Mouse (Mus musculus): ENCODE data around the gene Ddx59. TPM values are rescaled to one million over a fixed set of nuclear protein-coding genes. Genes with fewer than 3 reads are reported as not detected.
A peak's percentile ranks its signal among the peaks of the same experiment; 100 is the strongest.

The Ddx59 gene
- polyA plus RNA-seq, 1 experiment, result 8.5 TPM

GRCm38 (mm10) chr1:136450206-136450605 is 35.1 kb downstream of the Ddx59 start:
- no peak for TF ChIP-seq CTCF (IDR thresholded peaks at IDR 0.05; ENCODE audit: borderline replicate concordance, insufficient read depth, low read depth, low read length)
- no peak for TF ChIP-seq POLR2A (IDR thresholded peaks at IDR 0.05; ENCODE audit: borderline replicate concordance, insufficient read depth, low read length)
- H3K27me3 ChIP-seq (ENCODE audit: control insufficient read depth, insufficient read depth, low read length), result no peaks in the 10 kb centered on the region
- peaks cover 5% of the 10 kb centered on the region; the same call in 1 of the 2 replicates for H3K4me1 ChIP-seq (ENCODE audit: control insufficient read depth, insufficient read depth, low read length)
- 75% methylated on average over 5 of the region's 5 CpGs for WGBS
- no peak overlapping the region for H3K27ac ChIP-seq (ENCODE audit: insufficient read depth, low read length)
- no peak overlapping the region for H3K4me3 ChIP-seq (replicated peaks; ENCODE audit: insufficient read depth, low read depth, low read length)
- no peak for DNase-seq

GRCm38 (mm10) chr1:136452421-136452820 is 37.4 kb downstream of the Ddx59 start:
- no peak overlapping the region for H3K27ac ChIP-seq (ENCODE audit: insufficient read depth, low read length)
- no peak for DNase-seq
- TF ChIP-seq POLR2A (IDR thresholded peaks at IDR 0.05; ENCODE audit: borderline replicate concordance, insufficient read depth, low read length), result no peak
- TF ChIP-seq CTCF (IDR thresholded peaks at IDR 0.05; ENCODE audit: borderline replicate concordance, insufficient read depth, low read depth, low read length), result no peak
- H3K27me3 ChIP-seq (ENCODE audit: control insufficient read depth, insufficient read depth, low read length), result no peaks in the 10 kb centered on the region
- H3K4me1 ChIP-seq (ENCODE audit: control insufficient read depth, insufficient read depth, low read length), result peaks cover 15% of the 10 kb centered on the region
- 35% methylated on average over 5 of the region's 5 CpGs for WGBS
- H3K4me3 ChIP-seq (replicated peaks; ENCODE audit: insufficient read depth, low read depth, low read length), result no peak overlapping the region

GRCm38 (mm10) chr1:136455756-136456585 is 40.9 kb downstream of the Ddx59 start:
- peak; percentile 28 to 43 for DNase-seq
- no peak overlapping the region for H3K27ac ChIP-seq (ENCODE audit: insufficient read depth, low read length)
- no peak overlapping the region for H3K4me3 ChIP-seq (replicated peaks; ENCODE audit: insufficient read depth, low read depth, low read length)
- no peaks in the 10 kb centered on the region for H3K27me3 ChIP-seq (ENCODE audit: control insufficient read depth, insufficient read depth, low read length)
- H3K4me1 ChIP-seq (ENCODE audit: control insufficient read depth, insufficient read depth, low read length), result peaks cover 15% of the 10 kb centered on the region
- TF ChIP-seq CTCF (IDR thresholded peaks at IDR 0.05; ENCODE audit: borderline replicate concordance, insufficient read depth, low read depth, low read length), result no peak
- TF ChIP-seq POLR2A (IDR thresholded peaks at IDR 0.05; ENCODE audit: borderline replicate concordance, insufficient read depth, low read length), result no peak
- 49% methylated on average over 17 of the region's 17 CpGs for WGBS

- H3K27ac ChIP-seq (ENCODE audit: insufficient read depth, low read length), result no peak overlapping the region
- no peak overlapping the region for H3K4me3 ChIP-seq (replicated peaks; ENCODE audit: insufficient read depth, low read depth, low read length)
- peaks cover 15% of the 10 kb centered on the region for H3K4me1 ChIP-seq (ENCODE audit: control insufficient read depth, insufficient read depth, low read length)
- no peak for DNase-seq
- no peak for TF ChIP-seq POLR2A (IDR thresholded peaks at IDR 0.05; ENCODE audit: borderline replicate concordance, insufficient read depth, low read length)
- no peak for TF ChIP-seq CTCF (IDR thresholded peaks at IDR 0.05; ENCODE audit: borderline replicate concordance, insufficient read depth, low read depth, low read length)
- WGBS, result 39% methylated on average over 6 of the region's 6 CpGs
- H3K27me3 ChIP-seq (ENCODE audit: control insufficient read depth, insufficient read depth, low read length), result no peaks in the 10 kb centered on the region
Observed at GRCm38 (mm10) chr1:136456741-136457140, 41.7 kb downstream of the Ddx59 start.

- H3K4me3 ChIP-seq (replicated peaks; ENCODE audit: insufficient read depth, low read depth, low read length), result no peak overlapping the region
- H3K27ac ChIP-seq (ENCODE audit: insufficient read depth, low read length), result no peak overlapping the region
- WGBS, result 93% methylated on average over 4 of the region's 4 CpGs
- no peaks in the 10 kb centered on the region for H3K27me3 ChIP-seq (ENCODE audit: control insufficient read depth, insufficient read depth, low read length)
- peaks cover 13% of the 10 kb centered on the region for H3K4me1 ChIP-seq (ENCODE audit: control insufficient read depth, insufficient read depth, low read length)
- DNase-seq, result no peak
- TF ChIP-seq CTCF (IDR thresholded peaks at IDR 0.05; ENCODE audit: borderline replicate concordance, insufficient read depth, low read depth, low read length) (no peak), POLR2A (IDR thresholded peaks at IDR 0.05; ENCODE audit: borderline replicate concordance, insufficient read depth, low read length) (no peak)
Observed at GRCm38 (mm10) chr1:136457403-136457802, 42.3 kb downstream of the Ddx59 start.

- peak; percentile 37; the same call in 1 of the 2 replicates for TF ChIP-seq CTCF (IDR thresholded peaks at IDR 0.05; ENCODE audit: borderline replicate concordance, insufficient read depth, low read depth, low read length)
- TF ChIP-seq POLR2A (IDR thresholded peaks at IDR 0.05; ENCODE audit: borderline replicate concordance, insufficient read depth, low read length), result no peak
- H3K4me1 ChIP-seq (ENCODE audit: control insufficient read depth, insufficient read depth, low read length), result peaks cover 10% of the 10 kb centered on the region
- WGBS, result 31% methylated on average over 9 of the region's 9 CpGs
- no peak overlapping the region for H3K27ac ChIP-seq (ENCODE audit: insufficient read depth, low read length)
- H3K27me3 ChIP-seq (ENCODE audit: control insufficient read depth, insufficient read depth, low read length), result no peaks in the 10 kb centered on the region
- H3K4me3 ChIP-seq (replicated peaks; ENCODE audit: insufficient read depth, low read depth, low read length), result no peak overlapping the region
- peak; percentile 27 to 52 for DNase-seq
Observed at GRCm38 (mm10) chr1:136458691-136459245, 43.7 kb downstream of the Ddx59 start.

- H3K27ac ChIP-seq (ENCODE audit: insufficient read depth, low read length), result no peak overlapping the region
- TF ChIP-seq POLR2A (IDR thresholded peaks at IDR 0.05; ENCODE audit: borderline replicate concordance, insufficient read depth, low read length) (no peak), CTCF (IDR thresholded peaks at IDR 0.05; ENCODE audit: borderline replicate concordance, insufficient read depth, low read depth, low read length) (no peak)
- H3K4me3 ChIP-seq (replicated peaks; ENCODE audit: insufficient read depth, low read depth, low read length), result no peak overlapping the region
- DNase-seq, result no peak
- H3K4me1 ChIP-seq (ENCODE audit: control insufficient read depth, insufficient read depth, low read length), result no peaks in the 10 kb centered on the region
- no peaks in the 10 kb centered on the region for H3K27me3 ChIP-seq (ENCODE audit: control insufficient read depth, insufficient read depth, low read length)
- WGBS, result 15% methylated on average over 10 of the region's 10 CpGs
Observed at GRCm38 (mm10) chr1:136462443-136462842, 47.4 kb downstream of the Ddx59 start.

GRCm38 (mm10) chr1:136465168-136465567 is 50.1 kb downstream of the Ddx59 start:
- no peak for DNase-seq
- TF ChIP-seq CTCF (IDR thresholded peaks at IDR 0.05; ENCODE audit: borderline replicate concordance, insufficient read depth, low read depth, low read length) (no peak), POLR2A (IDR thresholded peaks at IDR 0.05; ENCODE audit: borderline replicate concordance, insufficient read depth, low read length) (no peak)
- no peaks in the 10 kb centered on the region for H3K4me1 ChIP-seq (ENCODE audit: control insufficient read depth, insufficient read depth, low read length)
- no peaks in the 10 kb centered on the region for H3K27me3 ChIP-seq (ENCODE audit: control insufficient read depth, insufficient read depth, low read length)
- H3K27ac ChIP-seq (ENCODE audit: insufficient read depth, low read length), result no peak overlapping the region
- H3K4me3 ChIP-seq (replicated peaks; ENCODE audit: insufficient read depth, low read depth, low read length), result no peak overlapping the region

Data from cerebellum, adult 2 months (tissue).